Mouse (Mus musculus) retina, adult 2 months (tissue): ENCODE data around the gene Gm21725.
"Not testable (repeated sequence)": the region's sequence is repeated elsewhere in the genome, so short reads cannot be mapped to it uniquely, and the experiment has no call there.

Experiments used
- DNase-seq: peaks from one replicate; pipeline ENCODE4 v3.0.0-alpha.2; 2012; ENCODE audit warnings: low read depth, low spot score

Gene Gm21725

DNA sequence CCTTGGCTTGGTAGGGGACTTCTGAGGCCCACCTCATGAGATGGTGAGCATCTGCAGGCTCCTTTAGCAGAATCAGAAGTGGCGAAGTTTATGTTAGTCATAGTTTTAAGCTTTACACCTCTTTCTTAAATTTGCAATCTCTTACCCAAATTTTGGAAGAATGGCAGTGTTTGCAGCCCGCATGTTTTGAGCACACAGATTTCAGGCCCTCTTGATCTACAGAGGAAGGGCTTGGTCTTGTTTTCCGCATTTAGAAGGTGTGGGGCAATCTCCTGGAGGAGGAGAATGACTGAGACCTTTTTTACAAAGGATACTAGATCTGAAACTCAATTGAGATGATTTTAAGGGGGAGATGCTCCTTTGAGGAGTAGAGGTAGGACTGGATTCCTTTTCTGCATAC is at the start of gene Gm21725:
TSS of gene Gm21725 (minus strand) at position 101 of the 400 bp plus-strand sequence.
- DNase-seq: not testable (repeated sequence)
